Mouse (Mus musculus) testis, adult 2 months (tissue): ENCODE data around the gene Mbd6. TPM values are rescaled to one million over a fixed set of nuclear protein-coding genes. Genes with fewer than 3 reads are reported as not detected.

ENCODE experiments used
- H3K27ac ChIP-seq: fragments of 200-500 bp; 2 replicates; pipeline ENCODE4 v1.5.1; 2012; ENCODE audit warnings: low read depth, low read length; ENCODE audit not compliant: control insufficient read depth, insufficient read depth
- H3K27me3 ChIP-seq: fragments of 200-500 bp; 2 replicates; pipeline ENCODE4 v1.6.1; 2012; ENCODE audit warnings: mild to moderate bottlenecking, low read length, moderate library complexity; ENCODE audit not compliant: control insufficient read depth, insufficient read depth
- H3K36me3 ChIP-seq: fragments of 200-500 bp; 2 replicates; pipeline ENCODE4 v1.6.1; 2012; ENCODE audit warnings: mild to moderate bottlenecking, low read length; ENCODE audit not compliant: control insufficient read depth, insufficient read depth
- H3K4me1 ChIP-seq: fragments of 200-500 bp; 2 replicates; pipeline ENCODE4 v1.6.1; 2012; ENCODE audit warnings: low read length; ENCODE audit not compliant: control insufficient read depth, insufficient read depth
- H3K4me3 ChIP-seq: fragments of 200-500 bp; 2 replicates; pipeline ENCODE4 v1.5.1; 2012; ENCODE audit warnings: low read depth, mild to moderate bottlenecking, low read length, moderate library complexity, mixed read lengths; ENCODE audit not compliant: control insufficient read depth
- CTCF ChIP-seq: fragments of 200-500 bp; IDR thresholded peaks from 2 replicates; pipeline ENCODE4 v1.5.1; 2012; ENCODE audit warnings: low read depth, mild to moderate bottlenecking, inconsistent platforms, low read length, moderate library complexity; ENCODE audit not compliant: control insufficient read depth, insufficient read depth, insufficient replicate concordance
- POLR2A ChIP-seq: fragments of 200-500 bp; IDR thresholded peaks from 2 replicates; pipeline ENCODE4 v1.6.1; 2012; ENCODE audit warnings: low read depth, mild to moderate bottlenecking, inconsistent platforms, low read length, moderate library complexity; ENCODE audit not compliant: control insufficient read depth
- polyA plus RNA-seq: library from polyadenylated mRNA; depleted of rRNA; stranded (reverse); fragments of >200 nt; gene quantifications from 2 replicates; pipeline ENCODE4 v1.2.3, GENCODE M21; 2012; rRNA removed

The Mbd6 gene
- polyA plus RNA-seq: 61.3 and 74.1 TPM in 2 replicates

- peaks cover 22% of the 10 kb centered on the region for H3K4me1 ChIP-seq
- TF ChIP-seq CTCF (no peak), POLR2A (no peak; the same call in none of the 2 replicates)
- no peaks in the 10 kb centered on the region; the same call in 1 of the 2 replicates for H3K36me3 ChIP-seq
- peak within 1 kb of the TSS; percentile 100 for H3K27ac ChIP-seq
- no peaks in the 10 kb centered on the region for H3K27me3 ChIP-seq
- H3K4me3 ChIP-seq: peak within 1 kb of the TSS; percentile 81
Observed at GRCm38 (mm10) chr10:127288800-127289572, at the start of gene Mbd6. Mbd6 (minus strand) TSS chr10:127289018.

GRCm38 (mm10) chr10:127337536-127338099 lies 48.8 kb upstream of the Mbd6 start:
- Histone ChIP-seq H3K4me3 (no peak overlapping the region), H3K36me3 (no peaks in the 10 kb centered on the region), H3K27ac (no peak overlapping the region), H3K27me3 (no peaks in the 10 kb centered on the region), H3K4me1 (peaks cover 19% of the 10 kb centered on the region)
- no peak for TF ChIP-seq POLR2A
- TF ChIP-seq CTCF: no peak

- Histone ChIP-seq H3K27me3 (no peaks in the 10 kb centered on the region), H3K4me3 (no peak overlapping the region), H3K27ac (no peak overlapping the region), H3K4me1 (peaks cover 13% of the 10 kb centered on the region), H3K36me3 (no peaks in the 10 kb centered on the region)
- TF ChIP-seq POLR2A: no peak
Observed at GRCm38 (mm10) chr10:127336952-127337351, 48.1 kb upstream of the Mbd6 start.

GRCm38 (mm10) chr10:127335271-127335670 lies 46.5 kb upstream of the Mbd6 start:
- no peak overlapping the region for H3K27ac ChIP-seq
- H3K36me3 ChIP-seq: no peaks in the 10 kb centered on the region
- H3K27me3 ChIP-seq: no peaks in the 10 kb centered on the region

GRCm38 (mm10) chr10:127333152-127333551 lies 44.3 kb upstream of the Mbd6 start:
- TF ChIP-seq CTCF: no peak; the same call in 1 of the 2 replicates
- TF ChIP-seq POLR2A: no peak
- H3K27ac ChIP-seq: no peak overlapping the region
- no peaks in the 10 kb centered on the region for H3K27me3 ChIP-seq
- H3K36me3 ChIP-seq: no peaks in the 10 kb centered on the region
- no peaks in the 10 kb centered on the region; the same call in 1 of the 2 replicates for H3K4me1 ChIP-seq
- H3K4me3 ChIP-seq: no peak overlapping the region

More at GRCm38 (mm10) chr10:127335271-127335670, 46.5 kb upstream of the Mbd6 start:
- H3K4me1 ChIP-seq: peaks cover 8% of the 10 kb centered on the region
- TF ChIP-seq POLR2A (no peak), CTCF (no peak)
- no peak overlapping the region for H3K4me3 ChIP-seq

GRCm38 (mm10) chr10:127332211-127332874 lies 43.5 kb upstream of the Mbd6 start:
- Histone ChIP-seq H3K36me3 (no peaks in the 10 kb centered on the region), H3K27ac (no peak overlapping the region), H3K27me3 (peaks cover 4% of the 10 kb centered on the region; the same call in 1 of the 2 replicates)

GRCm38 (mm10) chr10:127330212-127330611 lies 41.4 kb upstream of the Mbd6 start:
- Histone ChIP-seq H3K27ac (no peak overlapping the region), H3K4me3 (no peak overlapping the region), H3K4me1 (peaks cover 17% of the 10 kb centered on the region), H3K36me3 (no peaks in the 10 kb centered on the region), H3K27me3 (peaks cover 7% of the 10 kb centered on the region)
- TF ChIP-seq CTCF: no peak
- no peak for TF ChIP-seq POLR2A

More at GRCm38 (mm10) chr10:127332211-127332874, 43.5 kb upstream of the Mbd6 start:
- peak overlapping the region; percentile 64 for H3K4me3 ChIP-seq
- peaks cover 3% of the 10 kb centered on the region for H3K4me1 ChIP-seq
- TF ChIP-seq CTCF (peak; percentile 52; the same call in 1 of the 2 replicates), POLR2A (no peak)
